Mouse (Mus musculus) thymus, adult 2 months (tissue): ENCODE results near the gene Cdcp1. TPM values are rescaled to one million over a fixed set of nuclear protein-coding genes. Genes with fewer than 3 reads are reported as not detected.
A peak's percentile ranks its signal among the peaks of the same experiment; 100 is the strongest.

ENCODE experiments used
- DNase-seq: peaks from one replicate; pipeline ENCODE4 v3.0.0; 2021
- H3K27ac ChIP-seq: fragments of 200-500 bp; 2 replicates; pipeline ENCODE4 v1.5.1; 2012; ENCODE audit warnings: low read length, control low read depth; ENCODE audit not compliant: control insufficient read depth, insufficient read depth
- H3K27me3 ChIP-seq: fragments of 200-500 bp; 2 replicates; pipeline ENCODE4 v1.6.1; 2012; ENCODE audit warnings: mild to moderate bottlenecking, low read length, moderate library complexity, mixed read lengths; ENCODE audit not compliant: control insufficient read depth, insufficient read depth
- H3K36me3 ChIP-seq: fragments of 200-500 bp; 2 replicates; pipeline ENCODE4 v1.6.1; 2012; ENCODE audit warnings: mild to moderate bottlenecking, low read length, moderate library complexity; ENCODE audit not compliant: control insufficient read depth, insufficient read depth
- H3K4me1 ChIP-seq: fragments of 200-500 bp; replicated peaks from 2 replicates; pipeline ENCODE4 v1.6.1; 2012; ENCODE audit warnings: low read length; ENCODE audit not compliant: control insufficient read depth, insufficient read depth
- H3K4me3 ChIP-seq: fragments of 200-500 bp; 2 replicates; pipeline ENCODE4 v1.5.1; 2012; ENCODE audit warnings: mild to moderate bottlenecking, low read length, control low read depth, moderate library complexity; ENCODE audit not compliant: control insufficient read depth, insufficient read depth
- CTCF ChIP-seq: fragments of 200-500 bp; IDR thresholded peaks from 2 replicates; pipeline ENCODE4 v1.5.1; 2012; ENCODE audit warnings: mild to moderate bottlenecking, control low read depth, low read length, moderate library complexity, borderline replicate concordance; ENCODE audit not compliant: control insufficient read depth, poor library complexity, insufficient read depth; ENCODE audit errors: extremely low read depth
- POLR2A ChIP-seq: fragments of 200-500 bp; IDR thresholded peaks from 2 replicates; pipeline ENCODE4 v1.6.1; 2012; ENCODE audit warnings: mild to moderate bottlenecking, low read length, control low read depth, moderate library complexity; ENCODE audit not compliant: control insufficient read depth, poor library complexity, insufficient read depth; ENCODE audit errors: extremely low read depth
- WGBS: fragments of 180-500 bp; shearing (Covaris S2); methylation state at CpG from one replicate; pipeline ENCODE4 v1.1.7; 2018; 5-methylcytosine and 5-hydroxymethylcytosine counted together
- polyA plus RNA-seq: library from polyadenylated mRNA; depleted of rRNA; stranded (reverse); fragments of >200 nt; gene quantifications from 2 replicates; pipeline ENCODE4 v1.2.3, GENCODE M21; 2012

The Cdcp1 gene
- polyA plus RNA-seq, 1 experiment: 10.3 TPM

DNA sequence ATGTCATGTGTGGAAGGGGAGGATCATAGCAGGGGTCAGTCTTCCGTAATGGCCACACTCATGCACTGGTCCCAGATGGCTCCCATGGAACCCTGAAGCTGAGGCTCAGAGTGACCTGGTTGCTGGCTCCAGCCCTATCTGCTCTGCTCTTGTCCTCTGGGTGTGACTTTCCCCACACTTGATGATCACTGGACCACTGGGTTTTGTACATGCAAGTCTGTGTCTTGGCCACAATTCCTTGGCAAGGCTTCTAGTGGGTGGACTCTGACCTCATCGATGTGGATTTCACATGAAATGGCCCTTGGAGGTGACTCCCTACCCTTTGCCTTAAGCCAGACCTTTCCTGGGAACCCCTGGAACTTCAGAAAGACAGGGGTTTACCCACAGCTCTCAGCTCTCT, 62.7 kb downstream of the Cdcp1 start:
- Histone ChIP-seq H3K27me3 (no peaks in the 10 kb centered on the region), H3K4me3 (no peak overlapping the region), H3K4me1 (peaks cover 10% of the 10 kb centered on the region), H3K27ac (no peak overlapping the region), H3K36me3 (no peaks in the 10 kb centered on the region)
- no peak for DNase-seq
- no peak for TF ChIP-seq POLR2A
- TF ChIP-seq CTCF: no peak
- 96% methylated on average over 2 of the region's 2 CpGs for WGBS

GRCm38 (mm10) chr9:123152026-123152425, 63.8 kb downstream of the Cdcp1 start:
- H3K27ac ChIP-seq: peak overlapping the region; percentile 89
- no peaks in the 10 kb centered on the region for H3K36me3 ChIP-seq
- TF ChIP-seq CTCF: no peak
- TF ChIP-seq POLR2A: no peak
- DNase-seq: peak; percentile 21
- WGBS: 5% methylated on average over 3 of the region's 3 CpGs
- H3K4me1 ChIP-seq: peaks cover 9% of the 10 kb centered on the region
- no peak overlapping the region for H3K4me3 ChIP-seq
- no peaks in the 10 kb centered on the region for H3K27me3 ChIP-seq

DNA sequence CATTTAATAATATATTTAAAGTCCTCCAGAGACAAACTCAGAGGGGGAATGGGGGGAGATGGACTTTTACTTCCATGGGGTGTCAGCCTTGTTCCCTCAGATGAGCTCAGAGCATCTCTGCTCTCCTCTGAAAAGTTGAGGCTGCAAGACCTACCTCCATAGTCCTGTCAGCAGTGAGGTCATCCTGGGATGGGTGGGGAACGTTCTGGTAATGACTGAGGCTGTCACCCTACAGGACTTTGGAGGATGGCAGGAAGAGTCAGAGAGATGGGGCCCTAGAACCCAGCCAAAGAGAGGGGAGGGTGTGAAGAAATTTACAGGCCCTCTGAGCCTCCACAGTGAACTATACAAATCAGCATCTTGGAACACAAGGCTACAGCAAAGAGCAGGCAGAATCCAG, 64.3 kb downstream of the Cdcp1 start:
- H3K4me1 ChIP-seq: peaks cover 9% of the 10 kb centered on the region
- no peak overlapping the region for H3K4me3 ChIP-seq
- H3K36me3 ChIP-seq: no peaks in the 10 kb centered on the region
- 71% methylated on average over 1 of the region's 1 CpGs for WGBS
- TF ChIP-seq POLR2A (no peak), CTCF (no peak)
- peak overlapping the region; percentile 89 for H3K27ac ChIP-seq
- DNase-seq: no peak
- no peaks in the 10 kb centered on the region for H3K27me3 ChIP-seq

- peak within 1 kb of the TSS; percentile 89 for H3K27ac ChIP-seq
- H3K27me3 ChIP-seq: no peaks in the 10 kb centered on the region
- DNase-seq: no peak
- TF ChIP-seq POLR2A (no peak), CTCF (no peak)
- no peak within 1 kb of the TSS for H3K4me3 ChIP-seq
- H3K36me3 ChIP-seq: no peaks in the 10 kb centered on the region
- H3K4me1 ChIP-seq: peaks cover 9% of the 10 kb centered on the region
- WGBS: 95% methylated on average over 5 of the region's 5 CpGs
These were observed 65.4 kb downstream of the Cdcp1 start, which contains the start of gene Clec3b for GRCm38 (mm10) chr9:123150241-123151020. Clec3b (plus strand) TSS chr9:123150946.

DNA sequence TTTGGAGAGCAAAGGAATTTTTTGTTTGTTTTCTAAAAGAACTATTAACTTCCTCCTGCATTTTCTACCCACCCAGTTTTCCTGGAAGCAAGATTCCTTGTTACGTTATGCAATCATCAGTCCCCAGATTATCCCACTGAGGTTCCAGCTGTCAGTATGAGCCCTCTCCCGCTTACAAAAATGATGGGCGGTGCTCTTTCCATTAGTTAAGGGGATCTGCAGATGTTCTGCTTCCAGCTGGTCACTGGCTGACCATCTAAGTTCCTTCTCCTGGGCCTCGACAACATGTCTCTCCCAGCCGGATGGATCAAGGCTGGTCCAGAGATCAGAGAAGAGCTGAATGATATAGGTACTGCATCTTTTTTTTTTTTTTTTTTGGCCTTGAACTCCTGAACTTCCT, 67.4 kb downstream of the Cdcp1 start:
- TF ChIP-seq POLR2A: no peak
- TF ChIP-seq CTCF: no peak
- Histone ChIP-seq H3K27ac (no peak overlapping the region), H3K4me1 (peaks cover 9% of the 10 kb centered on the region), H3K4me3 (no peak overlapping the region), H3K27me3 (no peaks in the 10 kb centered on the region), H3K36me3 (no peaks in the 10 kb centered on the region)
- 90% methylated on average over 5 of the region's 5 CpGs for WGBS
- no peak for DNase-seq

DNA sequence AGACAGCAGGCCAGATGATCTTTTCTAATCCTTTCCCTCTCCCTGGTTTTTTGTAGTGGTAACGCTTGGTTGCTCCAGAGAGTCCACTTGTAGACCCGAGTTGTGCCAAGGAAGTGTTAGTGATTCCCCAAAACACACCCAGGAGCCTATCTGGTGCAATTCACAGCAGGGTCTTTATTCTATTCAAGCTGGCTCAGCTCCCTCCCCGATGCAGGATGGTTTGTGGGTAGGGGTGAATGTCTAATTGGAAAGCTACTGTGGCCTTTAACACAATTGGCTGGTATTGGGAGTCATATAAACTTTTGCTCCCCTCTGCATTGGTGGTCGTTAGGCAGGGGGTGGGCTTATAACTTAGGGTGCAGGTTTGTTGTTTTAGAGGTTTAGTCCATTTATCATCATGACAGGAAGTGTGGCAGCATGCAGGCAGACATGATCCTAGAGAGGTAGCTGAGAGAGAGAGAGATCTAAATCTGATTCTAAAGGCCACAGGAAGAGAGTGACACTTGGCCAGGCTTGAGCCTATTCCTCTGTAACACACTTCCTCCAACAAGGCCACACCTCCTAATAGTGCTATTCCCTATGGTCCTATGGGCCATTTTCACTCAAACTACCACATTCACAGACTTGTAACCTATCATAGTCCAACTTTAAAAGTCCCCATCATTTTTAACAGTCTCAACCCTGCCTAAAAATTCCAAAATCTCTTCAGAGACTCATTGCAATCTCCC, 75.8 kb downstream of the Cdcp1 start:
- Histone ChIP-seq H3K4me1 (no peaks in the 10 kb centered on the region), H3K36me3 (peaks cover 14% of the 10 kb centered on the region), H3K27ac (no peak overlapping the region), H3K4me3 (no peak overlapping the region), H3K27me3 (no peaks in the 10 kb centered on the region)
- TF ChIP-seq CTCF (no peak), POLR2A (no peak)
- 68% methylated on average over 4 of the region's 4 CpGs for WGBS
- no peak for DNase-seq
